Mouse (Mus musculus) kidney, postnatal 0 days (tissue): Measurements from ENCODE around the gene Gpr173. TPM values are rescaled to one million over a fixed set of nuclear protein-coding genes. Genes with fewer than 3 reads are reported as not detected.

Source experiments
- ATAC-seq: fragments of 200-750 bp; cut with Nextera tagmentation; replicated peaks from 2 replicates; pipeline ENCODE4 v1.8.0; 2017; ENCODE audit warnings: low read depth, moderate number of reproducible peaks, moderate TSS enrichment, moderate library complexity; ENCODE audit not compliant: low FRiP score
- DNase-seq: peaks from one replicate; pipeline ENCODE4 v3.0.0-alpha.2; 2016; ENCODE audit warnings: low spot score
- H3K27ac ChIP-seq: fragments of 300-500 bp; sonication (generic); 2 replicates; pipeline ENCODE4 v1.5.1; 2014; ENCODE audit warnings: mild to moderate bottlenecking
- H3K27me3 ChIP-seq: fragments of 300-500 bp; sonication (generic); 2 replicates; pipeline ENCODE4 v1.6.1; 2014; ENCODE audit warnings: low read length, mixed read lengths; ENCODE audit not compliant: insufficient read depth
- H3K36me3 ChIP-seq: fragments of 300-500 bp; sonication (generic); 2 replicates; pipeline ENCODE4 v1.6.1; 2014; ENCODE audit warnings: low read length, mixed read lengths; ENCODE audit not compliant: insufficient read depth
- H3K4me1 ChIP-seq: fragments of 300-500 bp; sonication (generic); replicated peaks from 2 replicates; pipeline ENCODE4 v1.6.1; 2014; ENCODE audit warnings: antibody characterized with exemption, low read length, mixed read lengths; ENCODE audit not compliant: insufficient read depth
- H3K4me2 ChIP-seq: fragments of 300-500 bp; sonication (generic); 2 replicates; pipeline ENCODE4 v1.6.1; 2014; ENCODE audit warnings: mild to moderate bottlenecking, low read length, moderate library complexity, mixed read lengths
- H3K4me3 ChIP-seq: fragments of 300-500 bp; sonication (generic); replicated peaks from 2 replicates; pipeline ENCODE4 v1.5.1; 2014; ENCODE audit warnings: low read depth, low read length
- H3K9ac ChIP-seq: fragments of 300-500 bp; sonication (generic); 2 replicates; pipeline ENCODE4 v1.6.1; 2014; ENCODE audit warnings: low read depth, low read length
- H3K9me3 ChIP-seq: fragments of 300-500 bp; sonication (generic); replicated peaks from 2 replicates; pipeline ENCODE4 v1.6.1; 2016; ENCODE audit warnings: low read length, inconsistent platforms, mixed read lengths
- CTCF ChIP-seq: IDR thresholded peaks from 2 replicates; pipeline ENCODE4 v1.5.1; 2016; ENCODE audit warnings: antibody characterized with exemption, low read depth, mild to moderate bottlenecking, moderate library complexity
- WGBS: fragments of 180-500 bp; shearing (Covaris S2); extraction: QIAGEN DNeasy Blood & Tissue Kit; methylation state at CpG from one replicate; pipeline ENCODE4 v1.1.7; 2014; 5-methylcytosine and 5-hydroxymethylcytosine counted together
- polyA plus RNA-seq: library from polyadenylated mRNA; unstranded; fragments of >200 nt; fragmentation: Nextera tagmentation; extraction: Ambion mirVana; gene quantifications from 2 replicates; pipeline ENCODE4 v1.2.1, GENCODE M21; 2015

Gene Gpr173
- polyA plus RNA-seq, 1 experiment from 2014 or later: 2.8 TPM

DNA sequence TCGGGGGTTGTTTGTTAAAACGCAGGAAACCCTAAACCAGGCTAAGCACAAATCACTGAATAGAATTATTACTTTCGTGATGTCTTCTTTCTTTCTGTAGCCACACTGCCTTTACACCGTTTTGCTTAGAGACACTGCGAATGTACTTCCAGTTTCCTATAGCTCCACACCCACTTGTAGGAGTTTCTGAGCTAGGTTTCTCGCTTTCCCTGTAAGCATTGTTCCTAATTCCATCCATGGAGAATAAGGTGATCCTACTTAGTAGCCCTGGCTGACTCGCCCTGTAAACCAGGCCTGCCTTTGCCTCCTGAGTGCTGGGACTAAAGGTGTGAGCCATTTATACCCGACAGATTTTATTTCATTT lies 40.8 kb downstream of the Gpr173 start:
- Histone ChIP-seq H3K9ac (0 out of 2 replicates have a peak overlapping the region, but pooled peaks have one; percentile 44), H3K9me3 (no peaks in the 10 kb centered on the region), H3K36me3 (no peaks in the 10 kb centered on the region), H3K27me3 (no peaks in the 10 kb centered on the region), H3K4me2 (peak overlapping the region; percentile 62), H3K4me3 (peak overlapping the region; percentile 50), H3K27ac (no peak overlapping the region; the same call in 1 of the 2 replicates), H3K4me1 (no peaks in the 10 kb centered on the region)
- ATAC-seq (0 out of 2 replicates have a peak, but pooled peaks have one; percentile 16), DNase-seq (no peak)
- 25% methylated on average over 8 of the region's 8 CpGs for WGBS
- TF ChIP-seq CTCF: no peak

DNA sequence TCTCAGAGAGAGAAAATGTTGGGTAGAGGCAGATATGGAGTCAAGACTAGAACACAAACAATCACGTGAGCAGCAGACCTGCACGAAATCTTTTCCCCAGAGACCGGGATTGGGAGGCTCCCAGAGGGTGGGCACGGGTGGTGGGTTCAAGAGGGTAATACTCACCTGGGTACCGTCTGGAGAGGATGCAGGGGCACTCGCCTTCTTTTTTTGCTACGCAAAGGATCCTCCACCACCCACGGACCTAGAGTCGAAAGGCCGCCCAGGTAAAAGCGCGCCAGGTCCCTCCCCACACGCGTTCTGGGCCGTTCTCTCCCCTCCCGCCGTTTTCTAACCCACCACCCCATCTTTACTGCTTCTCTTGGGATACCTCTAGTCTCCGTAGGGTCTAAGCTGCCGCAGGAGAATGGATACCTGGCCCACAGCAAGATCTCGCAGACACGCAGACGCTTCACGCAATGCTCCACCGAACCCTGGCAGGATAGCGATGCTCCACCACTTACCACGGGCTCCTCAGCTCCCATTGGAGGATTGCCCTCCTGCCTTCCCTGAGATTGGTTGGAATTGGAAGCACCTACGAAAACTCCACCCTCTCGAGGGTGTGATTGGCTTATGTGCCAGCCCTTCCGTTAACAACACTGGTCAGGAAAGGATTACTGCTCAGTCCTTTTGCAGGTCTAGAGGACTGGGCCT lies 41.4 kb downstream of the Gpr173 start, which contains the start of gene Kantr:
TSS of gene Kantr (minus strand) at position 500 of the 693 bp plus-strand sequence.
- no peak within 1 kb of the TSS; the same call in 1 of the 2 replicates for H3K27ac ChIP-seq
- no peaks in the 10 kb centered on the region for H3K4me1 ChIP-seq
- peak; percentile 99 for ATAC-seq
- no peaks in the 10 kb centered on the region for H3K9me3 ChIP-seq
- H3K4me3 ChIP-seq: peak within 1 kb of the TSS; percentile 50
- peak within 1 kb of the TSS; percentile 62 for H3K4me2 ChIP-seq
- H3K27me3 ChIP-seq: no peaks in the 10 kb centered on the region
- H3K36me3 ChIP-seq: no peaks in the 10 kb centered on the region
- WGBS: 16% methylated on average over 25 of the region's 29 CpGs
- H3K9ac ChIP-seq: peak within 1 kb of the TSS; percentile 69
- peak; percentile 92 for DNase-seq
- no peak for TF ChIP-seq CTCF

DNA sequence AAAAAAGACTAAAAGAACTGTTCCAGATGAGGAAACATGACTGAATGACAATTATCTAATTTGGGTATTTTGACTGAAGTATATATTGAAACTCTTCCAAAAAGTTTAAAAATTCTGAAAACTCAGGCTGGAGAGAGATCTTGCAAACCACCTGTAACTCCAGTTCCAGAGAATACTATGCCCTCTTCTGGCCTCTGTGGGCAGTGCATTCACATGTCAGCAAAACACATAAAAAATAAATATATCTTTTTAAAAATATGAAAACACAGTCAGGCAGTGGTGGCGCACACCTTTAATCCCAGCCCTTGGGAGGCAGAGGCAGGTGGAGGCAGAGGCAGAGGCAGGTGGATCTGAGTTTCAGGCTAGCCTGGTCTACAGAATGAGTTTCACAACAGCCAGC lies 44.9 kb downstream of the Gpr173 start:
- DNase-seq (no peak), ATAC-seq (no peak)
- Histone ChIP-seq H3K27ac (no peak overlapping the region), H3K36me3 (no peaks in the 10 kb centered on the region), H3K27me3 (no peaks in the 10 kb centered on the region), H3K4me1 (no peaks in the 10 kb centered on the region), H3K4me3 (no peak overlapping the region), H3K4me2 (no peak overlapping the region), H3K9me3 (no peaks in the 10 kb centered on the region), H3K9ac (no peak overlapping the region)
- WGBS: 96% methylated on average over 1 of the region's 1 CpGs
- TF ChIP-seq CTCF: peak; percentile 41

DNA sequence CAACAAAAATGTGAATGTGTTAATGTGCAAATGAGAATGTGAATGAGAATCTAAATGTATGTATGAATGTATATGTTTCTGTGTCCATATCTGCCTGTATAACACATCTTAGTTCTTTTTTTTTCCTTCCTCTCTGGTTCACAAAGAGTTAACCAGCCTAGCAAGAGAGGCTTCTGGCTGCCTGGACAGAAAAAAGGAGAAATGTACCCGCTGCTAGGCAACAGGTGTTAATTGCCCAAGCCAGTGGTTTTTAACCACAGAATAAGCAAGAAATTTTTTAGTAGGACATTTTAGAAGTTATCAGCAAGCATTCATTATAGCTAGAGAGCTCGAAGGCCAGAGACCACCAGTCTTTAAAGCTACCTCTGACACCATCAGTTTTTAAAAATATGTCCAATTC lies 45.7 kb downstream of the Gpr173 start:
- Histone ChIP-seq H3K27me3 (no peaks in the 10 kb centered on the region), H3K36me3 (no peaks in the 10 kb centered on the region), H3K4me1 (no peaks in the 10 kb centered on the region), H3K9ac (no peak overlapping the region), H3K27ac (no peak overlapping the region), H3K9me3 (no peaks in the 10 kb centered on the region), H3K4me3 (no peak overlapping the region), H3K4me2 (no peak overlapping the region)
- DNase-seq: peak; percentile 3
- no peak for ATAC-seq
- no peak for TF ChIP-seq CTCF
- WGBS: 40% methylated on average over 2 of the region's 2 CpGs

DNA sequence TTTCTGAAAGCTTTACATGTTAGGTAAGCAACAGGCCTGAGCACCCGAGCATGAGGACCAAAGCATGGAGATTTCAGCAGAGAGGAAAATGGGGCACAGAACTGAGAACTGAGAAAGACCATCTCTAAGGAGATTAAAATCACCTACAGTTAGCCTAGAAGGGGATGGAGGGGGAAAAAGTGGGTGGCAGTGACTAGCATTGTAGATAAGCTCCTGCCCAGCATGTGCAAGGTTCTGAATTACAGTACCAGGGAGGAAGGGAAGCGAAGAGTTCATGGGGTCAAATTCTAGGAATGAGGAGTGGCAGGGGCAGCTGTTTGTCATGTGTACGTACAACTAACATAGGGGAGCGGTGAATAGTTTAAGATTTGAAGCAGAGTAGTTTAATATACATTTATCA lies 48.0 kb downstream of the Gpr173 start:
- Histone ChIP-seq H3K27ac (no peak overlapping the region), H3K9me3 (no peaks in the 10 kb centered on the region), H3K27me3 (no peaks in the 10 kb centered on the region), H3K4me3 (no peak overlapping the region), H3K4me2 (no peak overlapping the region), H3K9ac (no peak overlapping the region), H3K36me3 (no peaks in the 10 kb centered on the region), H3K4me1 (no peaks in the 10 kb centered on the region)
- 63% methylated on average over 4 of the region's 4 CpGs for WGBS
- DNase-seq: no peak
- TF ChIP-seq CTCF: no peak
- no peak for ATAC-seq

DNA sequence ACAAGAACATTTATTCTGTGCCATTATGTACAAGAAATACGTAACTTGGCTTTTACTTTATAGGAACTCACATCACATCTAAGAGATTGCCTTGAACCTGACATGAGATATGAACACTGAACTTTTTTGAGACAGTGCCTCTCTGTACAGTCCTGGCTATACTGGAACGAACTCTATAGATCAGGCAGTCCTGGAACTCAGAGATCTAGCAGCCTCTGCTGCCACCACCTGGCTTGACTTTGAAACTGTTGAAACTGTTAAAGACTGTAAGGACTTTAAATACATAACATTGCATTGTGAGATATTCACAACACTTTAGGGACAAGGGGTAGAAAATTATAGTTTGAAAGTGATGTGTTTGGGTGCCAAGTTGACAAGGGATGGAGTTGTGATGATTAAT lies 60.6 kb downstream of the Gpr173 start:
- DNase-seq (peak; percentile 47), ATAC-seq (no peak)
- Histone ChIP-seq H3K27ac (no peak overlapping the region), H3K9ac (no peak overlapping the region), H3K9me3 (no peaks in the 10 kb centered on the region), H3K4me3 (no peak overlapping the region), H3K27me3 (no peaks in the 10 kb centered on the region), H3K4me1 (no peaks in the 10 kb centered on the region), H3K36me3 (no peaks in the 10 kb centered on the region), H3K4me2 (no peak overlapping the region)
- WGBS: 53% methylated on average over 2 of the region's 2 CpGs
- TF ChIP-seq CTCF: peak; percentile 61
